Comparison of ENCODE assay signal across 21 mouse cellular contexts in genomic region chr8:122623844-122624642, GRCm38 (mm10). TPM values are rescaled to one million over a fixed set of nuclear protein-coding genes. Genes with fewer than 3 reads are reported as not detected.
DNase-seq lines count a peak whose midpoint lies in the region; ATAC-seq and TF ChIP-seq lines count a peak whose summit lies in the region.
"Had no signal": no experiment of that assay in that cellular context is flagged by ENCODE, and none has a peak within 500 bp of the region (broad histone marks: within the 10 kb centered on the region; RNA-seq: fewer than 3 reads in every experiment).

No protein-coding gene starts in this region.

- intact Hi-C loops in heart, adult 2 months (cut with DNase I), result loop anchor here (5.0 kb wide), 1 partner anchor 73 kb away; the partner anchor contains the start of gene Cbfa2t3

- no peaks in the 10 kb centered on the region for H3K79me2 ChIP-seq in heart, adult 2 months (replicated peaks; ENCODE audit: control insufficient read depth, insufficient read depth, low read length)

- peak overlapping the region; percentile 43 for H3K27ac ChIP-seq in heart, adult 2 months
- H3K27ac ChIP-seq in heart, postnatal 0 days (ENCODE audit: low read depth), result no peak overlapping the region
- H3K27ac ChIP-seq: embryonic facial prominence, embryonic 13.5 days; liver, embryonic 14.5 days; macrophage; midbrain, embryonic 13.5 days had no signal

- no peaks in the 10 kb centered on the region for H3K27me3 ChIP-seq in heart, adult 2 months (ENCODE audit: control insufficient read depth, insufficient read depth, low read length)
- H3K27me3 ChIP-seq in heart, postnatal 0 days (ENCODE audit: control insufficient read depth, insufficient read depth, low read length), result 0 out of 2 replicates have a peak, but pooled peaks cover 4% of the 10 kb centered on the region
- H3K27me3 ChIP-seq: midbrain, embryonic 13.5 days had no signal

- H3K4me1 ChIP-seq in heart, adult 2 months (ENCODE audit: control insufficient read depth, insufficient read depth, low read length), result peaks cover 7% of the 10 kb centered on the region
- H3K4me1 ChIP-seq in heart, postnatal 0 days (ENCODE audit: control insufficient read depth, insufficient read depth), result no peaks in the 10 kb centered on the region

- no peaks in the 10 kb centered on the region for H3K36me3 ChIP-seq in heart, adult 2 months (ENCODE audit: control insufficient read depth, insufficient read depth, low read length)
- H3K36me3 ChIP-seq in heart, postnatal 0 days (replicated peaks; ENCODE audit: control insufficient read depth, insufficient read depth, low read length), result no peaks in the 10 kb centered on the region
- H3K36me3 ChIP-seq: embryonic facial prominence, embryonic 13.5 days had no signal

- H3K4me2 ChIP-seq in heart, postnatal 0 days (ENCODE audit: low read depth, low read length), result no peak overlapping the region
- H3K4me2 ChIP-seq: embryonic facial prominence, embryonic 13.5 days; midbrain, embryonic 13.5 days had no signal

- TF ChIP-seq POLR2A in heart, adult 2 months (IDR thresholded peaks at IDR 0.05; ENCODE audit: insufficient read depth, low read depth, low read length), result no peak

- 54% methylated on average over 17 of the region's 17 CpGs for WGBS in heart, adult 2 months
- 65% methylated on average over 17 of the region's 17 CpGs for WGBS in heart, postnatal 0 days

- H3K9ac ChIP-seq in heart, adult 2 months (ENCODE audit: low read depth, low read length), result no peak overlapping the region
- H3K9ac ChIP-seq in heart, postnatal 0 days (replicated peaks; ENCODE audit: low read depth, low read length), result no peak overlapping the region
- H3K9ac ChIP-seq: embryonic facial prominence, embryonic 13.5 days; liver, embryonic 14.5 days; midbrain, embryonic 13.5 days had no signal

- DNase-seq in lung, postnatal 25 days (ENCODE audit: low spot score), result peak; percentile 27
- DNase-seq in lung, postnatal 14 days, result no peak
- DNase-seq in heart, adult 2 months, result peak; percentile 56 to 75
- DNase-seq in heart, postnatal 0 days (ENCODE audit: low spot score), result no peak
- no peak for DNase-seq in thymus, postnatal 25 days
- no peak for DNase-seq in layer of hippocampus, adult 11-12 months (ENCODE audit: low spot score)
- no peak for DNase-seq in adrenal gland, postnatal 36 days
- DNase-seq: adrenal gland, postnatal 10 days; kidney, adult 11 months; kidney, postnatal 14 days; right cerebral cortex, adult 18-20 months had no signal

- TF ChIP-seq CTCF in heart, adult 2 months (IDR thresholded peaks at IDR 0.05), result no peak
- TF ChIP-seq CTCF in heart, postnatal 0 days (IDR thresholded peaks at IDR 0.05; ENCODE audit: low read depth), result no peak

- no peak overlapping the region for H3K4me3 ChIP-seq in heart, adult 2 months
- H3K4me3 ChIP-seq in heart, postnatal 0 days (ENCODE audit: low read depth, low read length), result no peak overlapping the region
- H3K4me3 ChIP-seq: embryonic facial prominence, embryonic 13.5 days; midbrain, embryonic 13.5 days had no signal

- TF ChIP-seq EP300 in heart, adult 2 months (IDR thresholded peaks at IDR 0.05; ENCODE audit: insufficient read depth, low read depth, low read length), result no peak
- TF ChIP-seq EP300 in heart, postnatal 0 days (IDR thresholded peaks at IDR 0.05; ENCODE audit: low read depth), result no peak

- ATAC-seq in heart, postnatal 0 days (ENCODE audit: insufficient read depth, low read depth), result peak; percentile 50
- ATAC-seq: midbrain, embryonic 13.5 days had no signal

- H3K9me3 ChIP-seq in heart, postnatal 0 days (replicated peaks; ENCODE audit: control insufficient read depth, low read length), result no peaks in the 10 kb centered on the region
- H3K9me3 ChIP-seq: embryonic facial prominence, embryonic 13.5 days; G1E; midbrain, embryonic 13.5 days had no signal

RNA-seq across cellular contexts. Expression of gene Pabpn1l, which starts 1.5 kb away (rescaled TPM):
- total RNA-seq in heart, adult 2 months (2021), result under 1 TPM in 1 of 2 experiments, not detected in 1; 0.52 TPM
- 0.10 TPM in 1 of 2 replicates, not detected in the other for polyA plus RNA-seq in heart, adult 2 months (2012; rRNA removed)
- not detected in 2 replicates for total RNA-seq in heart, postnatal 0 days (2014; rRNA removed; ENCODE audit: low replicate concordance)
- not detected in 2 replicates for polyA plus RNA-seq in heart, postnatal 0 days (2015; fragmentation: Nextera tagmentation; extraction: Ambion mirVana)
- not detected for total RNA-seq in adrenal gland, postnatal 36 days (2021)
- total RNA-seq: adrenal gland, postnatal 10 days; common myeloid progenitor, adult 5-6 weeks had no signal
- polyA plus RNA-seq: cerebellum, adult 2 months; embryonic facial prominence, embryonic 13.5 days; frontal cortex, adult 2 months; G1E; hindbrain, embryonic 11.5 days; limb, embryonic 11.5 days; liver, embryonic 14.5 days; macrophage; midbrain, embryonic 13.5 days had no signal

RNA-seq across cellular contexts. Expression of gene Trappc2l, which starts 12.6 kb away (rescaled TPM):
- 10 to 100 TPM; 58.6 to 65.4 TPM for total RNA-seq in heart, adult 2 months (2021)
- 161 and 207 TPM in 2 replicates for polyA plus RNA-seq in heart, adult 2 months (2012; rRNA removed)
- total RNA-seq in heart, postnatal 0 days (2014; rRNA removed; ENCODE audit: low replicate concordance), result 3.1 and 5.2 TPM in 2 replicates
- polyA plus RNA-seq in heart, postnatal 0 days (2015; fragmentation: Nextera tagmentation; extraction: Ambion mirVana), result 68.8 and 70.9 TPM in 2 replicates
- total RNA-seq in adrenal gland, postnatal 36 days (2021), result 10 to 100 TPM; 49.9 to 64.4 TPM

RNA-seq across cellular contexts. Expression of gene Galns, which starts 12.8 kb away (rescaled TPM):
- 1 to 10 TPM; 3.1 to 3.2 TPM for total RNA-seq in heart, adult 2 months (2021)
- 4.9 and 5.0 TPM in 2 replicates for polyA plus RNA-seq in heart, adult 2 months (2012; rRNA removed)
- total RNA-seq in heart, postnatal 0 days (2014; rRNA removed; ENCODE audit: low replicate concordance), result 11.6 and 16.1 TPM in 2 replicates
- 5.7 and 7.2 TPM in 2 replicates for polyA plus RNA-seq in heart, postnatal 0 days (2015; fragmentation: Nextera tagmentation; extraction: Ambion mirVana)
- 1 to 10 TPM; 6.0 to 6.8 TPM for total RNA-seq in adrenal gland, postnatal 36 days (2021)

RNA-seq across cellular contexts. Expression of gene Aprt, which starts 47.3 kb away (rescaled TPM):
- 10 to 100 TPM; 36.6 to 38.5 TPM for total RNA-seq in heart, adult 2 months (2021)
- polyA plus RNA-seq in heart, adult 2 months (2012; rRNA removed), result 42.1 and 45.1 TPM in 2 replicates
- total RNA-seq in heart, postnatal 0 days (2014; rRNA removed; ENCODE audit: low replicate concordance), result 106 and 112 TPM in 2 replicates
- 104 and 119 TPM in 2 replicates for polyA plus RNA-seq in heart, postnatal 0 days (2015; fragmentation: Nextera tagmentation; extraction: Ambion mirVana)
- total RNA-seq in adrenal gland, postnatal 36 days (2021), result 10 to 100 TPM; 72.4 to 87.2 TPM

RNA-seq across cellular contexts. Expression of gene Cdt1, which starts 56.2 kb away (rescaled TPM):
- total RNA-seq in heart, adult 2 months (2021), result 1 to 10 TPM; 2.0 to 2.7 TPM
- 3.2 and 3.5 TPM in 2 replicates for polyA plus RNA-seq in heart, adult 2 months (2012; rRNA removed)
- total RNA-seq in heart, postnatal 0 days (2014; rRNA removed; ENCODE audit: low replicate concordance), result 27.5 and 52.3 TPM in 2 replicates
- polyA plus RNA-seq in heart, postnatal 0 days (2015; fragmentation: Nextera tagmentation; extraction: Ambion mirVana), result 9.9 and 10.0 TPM in 2 replicates
- 1 to 10 TPM; 8.7 to 9.1 TPM for total RNA-seq in adrenal gland, postnatal 36 days (2021)

Comparison
In these comparisons a context has a peak if more than half of its experiments do, and no peak if none do; other contexts are left out.
1. DNase-seq: peak in lung, postnatal 25 days (single experiment) and heart, adult 2 months (2 of 2); none in lung, postnatal 14 days (single experiment), heart, postnatal 0 days (single experiment), thymus, postnatal 25 days (single experiment), layer of hippocampus, adult 11-12 months (single experiment) and adrenal gland, postnatal 36 days (0 of 2).